Mouse (Mus musculus) liver, postnatal 0 days (tissue): ENCODE data around the gene Galr2.

Source experiments
- CTCF ChIP-seq: sonication (generic); IDR thresholded peaks from 2 replicates; pipeline ENCODE4 v1.5.1; 2016; ENCODE audit warnings: antibody characterized with exemption, low read depth
- EP300 ChIP-seq: IDR thresholded peaks from 2 replicates; pipeline ENCODE4 v1.6.1; 2016; ENCODE audit warnings: antibody characterized with exemption, low read depth, mild to moderate bottlenecking

DNA sequence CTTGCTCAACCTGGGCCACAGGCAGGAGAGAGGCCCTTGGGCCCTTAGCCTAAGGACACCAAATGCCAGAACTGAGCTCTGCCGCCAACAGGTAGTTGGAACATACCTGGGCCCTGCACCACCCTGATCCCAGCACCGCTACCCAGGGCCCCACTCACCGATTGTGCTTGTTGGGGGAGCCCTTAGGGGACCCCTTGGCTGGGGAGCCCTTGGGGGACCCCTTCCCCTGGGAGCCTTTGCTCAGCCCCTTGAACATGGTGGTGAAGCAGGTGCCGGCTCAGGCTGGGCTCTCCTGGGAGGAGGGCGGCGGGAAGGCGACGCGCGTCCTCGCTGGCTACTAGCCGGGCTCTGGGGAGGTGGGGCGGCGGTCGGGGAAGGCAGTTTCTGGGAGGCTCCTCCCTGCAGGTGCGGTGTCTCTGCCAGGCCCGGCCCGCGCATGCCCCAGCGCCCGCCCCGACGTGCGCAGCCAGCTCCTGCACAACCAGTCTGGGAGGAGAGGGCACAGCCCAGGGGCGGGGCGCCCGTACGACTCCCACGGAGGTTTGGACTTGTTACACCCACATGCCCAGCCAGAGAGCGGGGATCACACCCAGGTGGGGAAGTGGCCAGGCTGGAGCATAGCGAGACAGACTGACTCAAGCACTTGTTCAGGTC lies 42.9 kb upstream of the Galr2 start, which contains the start of gene Evpl:
- TF ChIP-seq CTCF: no peak
- no peak for TF ChIP-seq EP300
